Mouse (Mus musculus) heart, embryonic 10.5 days (tissue): Measurements from ENCODE around the gene Gm10945. TPM values are rescaled to one million over a fixed set of nuclear protein-coding genes. Genes with fewer than 3 reads are reported as not detected.

Experiments
- DNase-seq: peaks from one replicate; pipeline ENCODE4 v3.0.0-alpha.2; 2017; ENCODE audit warnings: low spot score
- H3K27ac ChIP-seq: fragments of 300-500 bp; sonication (generic); 2 replicates; pipeline ENCODE4 v1.5.1; 2016; ENCODE audit warnings: mild to moderate bottlenecking
- H3K27me3 ChIP-seq: fragments of 300-500 bp; sonication (generic); 2 replicates; pipeline ENCODE4 v1.6.1; 2016; ENCODE audit warnings: mild to moderate bottlenecking; ENCODE audit not compliant: poor library complexity, insufficient read depth, severe bottlenecking
- H3K36me3 ChIP-seq: fragments of 300-500 bp; sonication (generic); 2 replicates; pipeline ENCODE4 v1.6.1; 2016; ENCODE audit warnings: mild to moderate bottlenecking, moderate library complexity
- H3K4me1 ChIP-seq: fragments of 300-500 bp; sonication (generic); 2 replicates; pipeline ENCODE4 v1.6.1; 2016; ENCODE audit warnings: mild to moderate bottlenecking
- H3K4me3 ChIP-seq: fragments of 300-500 bp; sonication (generic); 2 replicates; pipeline ENCODE4 v1.5.1; 2016; ENCODE audit warnings: mild to moderate bottlenecking, moderate library complexity
- H3K9me3 ChIP-seq: fragments of 300-500 bp; sonication (generic); 2 replicates; pipeline ENCODE4 v1.6.1; 2016; ENCODE audit warnings: mild to moderate bottlenecking, moderate library complexity
- WGBS: fragments of 180-500 bp; shearing (Covaris S2); methylation state at CpG from one replicate; pipeline ENCODE4 v1.1.7; 2016; 5-methylcytosine and 5-hydroxymethylcytosine counted together
- polyA plus RNA-seq: library from polyadenylated mRNA; unstranded; fragments of >200 nt; fragmentation: Nextera tagmentation; extraction: Ambion mirVana; gene quantifications from 2 replicates; pipeline ENCODE4 v1.2.1, GENCODE M21; 2016

The Gm10945 gene
- polyA plus RNA-seq: not detected in 2 replicates

DNA sequence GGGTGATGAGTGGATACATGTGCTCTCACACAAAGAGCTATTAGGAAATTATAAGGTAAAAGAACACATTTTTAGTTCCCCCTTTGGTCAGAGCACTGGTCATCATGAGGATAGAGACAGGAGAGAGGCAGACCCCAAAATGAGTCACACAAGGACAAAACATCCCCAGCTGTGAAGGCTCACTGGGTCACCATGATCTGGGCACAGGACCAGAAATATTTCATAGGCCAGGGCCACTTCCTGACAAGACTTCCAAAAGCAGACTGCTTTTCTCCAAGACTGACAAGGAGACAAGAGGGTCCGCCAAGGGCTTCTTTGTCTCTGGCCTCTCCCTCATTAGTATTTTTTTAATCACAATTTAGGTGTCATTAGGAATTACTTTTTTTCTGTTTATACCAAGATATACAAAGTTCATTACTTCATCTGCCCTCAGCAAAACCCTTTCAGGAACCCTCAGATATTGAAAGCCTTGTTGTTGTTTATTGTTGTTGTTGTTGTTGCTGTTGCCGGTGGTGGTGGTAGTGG, at the start of gene Gm10945:
TSS of gene Gm10945 (minus strand) at position 475 of the 525 bp plus-strand sequence.
- Histone ChIP-seq H3K27me3 (no peaks in the 10 kb centered on the region), H3K4me3 (no peak within 1 kb of the TSS), H3K27ac (no peak within 1 kb of the TSS), H3K36me3 (no peaks in the 10 kb centered on the region), H3K9me3 (no peaks in the 10 kb centered on the region), H3K4me1 (no peaks in the 10 kb centered on the region)
- 90% methylated on average over 2 of the region's 2 CpGs for WGBS
- DNase-seq: no peak

DNA sequence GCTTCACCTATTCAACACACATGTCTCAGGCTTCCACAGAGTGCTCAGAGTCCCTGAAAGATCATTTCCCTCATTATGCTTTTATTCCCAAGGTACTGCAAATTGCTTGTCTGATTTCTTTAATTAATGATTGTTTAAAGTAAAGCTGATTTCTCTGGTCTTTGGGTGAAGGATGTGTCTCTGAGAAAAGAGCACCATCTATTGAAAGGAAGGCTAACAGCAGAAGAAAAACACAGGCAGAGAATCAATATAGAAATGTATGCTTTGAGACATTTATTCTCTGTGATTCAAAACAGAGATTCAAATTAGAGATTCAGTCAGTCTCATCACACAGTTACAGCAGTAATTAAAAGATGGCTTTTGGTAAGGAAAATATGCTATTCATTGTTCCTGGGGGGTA, 28.7 kb upstream of the Gm10945 start:
- Histone ChIP-seq H3K27me3 (peaks cover 7% of the 10 kb centered on the region; the same call in 1 of the 2 replicates), H3K4me1 (no peaks in the 10 kb centered on the region), H3K27ac (no peak overlapping the region)

DNA sequence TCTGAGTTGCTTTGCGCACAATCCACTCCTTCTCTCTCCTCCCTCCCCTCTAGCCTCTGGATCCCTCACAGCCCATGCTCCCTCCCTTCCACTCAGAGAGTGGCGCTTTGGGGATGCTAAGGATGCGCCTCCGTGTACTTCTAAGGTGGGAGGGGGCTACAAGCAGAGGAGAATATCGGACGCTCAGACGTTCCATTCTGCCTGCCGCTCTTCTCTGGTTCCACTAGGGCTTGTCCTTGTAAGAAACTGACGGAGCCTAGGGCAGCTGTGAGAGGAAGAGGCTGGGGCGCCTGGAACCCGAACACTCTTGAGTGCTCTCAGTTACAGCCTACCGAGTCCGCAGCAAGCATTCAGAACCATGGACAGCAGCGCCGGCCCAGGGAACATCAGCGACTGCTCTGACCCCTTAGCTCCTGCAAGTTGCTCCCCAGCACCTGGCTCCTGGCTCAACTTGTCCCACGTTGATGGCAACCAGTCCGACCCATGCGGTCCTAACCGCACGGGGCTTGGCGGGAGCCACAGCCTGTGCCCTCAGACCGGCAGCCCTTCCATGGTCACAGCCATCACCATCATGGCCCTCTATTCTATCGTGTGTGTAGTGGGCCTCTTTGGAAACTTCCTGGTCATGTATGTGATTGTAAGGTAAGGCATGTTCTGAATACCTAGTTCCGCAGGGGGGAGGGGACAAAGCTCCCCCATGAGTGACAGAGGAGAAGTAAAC, 27.1 kb upstream of the Gm10945 start:
- Histone ChIP-seq H3K27ac (no peak overlapping the region), H3K4me1 (no peaks in the 10 kb centered on the region), H3K27me3 (peaks cover 7% of the 10 kb centered on the region; the same call in 1 of the 2 replicates), H3K36me3 (no peaks in the 10 kb centered on the region), H3K4me3 (no peak overlapping the region), H3K9me3 (no peaks in the 10 kb centered on the region)
- 4% methylated on average over 25 of the region's 25 CpGs for WGBS
- peak; percentile 87 for DNase-seq

More for the DNA sequence above, 28.7 kb upstream of the Gm10945 start:
- Histone ChIP-seq H3K9me3 (no peaks in the 10 kb centered on the region), H3K36me3 (no peaks in the 10 kb centered on the region), H3K4me3 (no peak overlapping the region)
- DNase-seq: no peak

DNA sequence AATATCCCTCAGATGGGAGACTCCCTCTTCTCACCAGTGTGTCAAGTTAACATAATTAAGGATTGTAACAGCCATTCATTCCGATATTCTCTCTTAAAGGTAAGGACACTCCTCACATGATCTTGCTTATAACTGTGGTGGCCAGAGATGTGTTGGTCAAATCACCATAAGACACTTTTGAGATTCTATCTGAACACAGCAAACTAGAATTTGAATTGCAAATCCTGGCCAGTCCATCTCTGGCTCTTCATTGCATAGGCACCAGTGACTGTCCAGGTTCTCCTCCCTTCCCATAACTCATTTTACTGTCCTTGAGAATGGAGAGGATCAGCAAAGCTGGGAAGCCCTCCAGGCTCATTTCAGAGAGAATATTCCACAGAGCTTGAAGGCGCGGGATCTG, 3.4 kb downstream of the Gm10945 start, which contains the start of gene Oprm1:
TSS of gene Oprm1 (plus strand) at position 301 of the 400 bp plus-strand sequence.
- 85% methylated on average over 3 of the region's 3 CpGs for WGBS

DNA sequence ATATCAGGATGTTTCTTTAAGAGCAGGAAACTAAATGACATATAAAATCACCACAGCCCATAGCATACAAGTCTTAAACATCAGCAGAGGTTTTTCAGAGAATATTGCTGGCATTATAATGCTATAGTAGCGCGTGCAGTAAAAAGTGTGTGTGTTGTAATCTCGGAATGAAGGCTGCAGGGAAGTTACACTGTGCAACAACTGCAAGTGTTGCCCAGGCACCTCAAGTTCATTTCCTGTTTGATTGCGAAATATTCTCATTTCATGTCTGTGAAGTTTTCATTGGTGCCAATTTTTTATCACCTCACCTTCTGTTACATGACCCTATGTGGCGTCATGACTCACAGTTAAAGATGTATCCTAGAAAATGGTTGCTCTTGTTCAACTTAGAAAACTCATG, 8.2 kb downstream of the Gm10945 start:
- H3K36me3 ChIP-seq: no peaks in the 10 kb centered on the region
- WGBS: 86% methylated on average over 5 of the region's 5 CpGs
- H3K4me3 ChIP-seq: no peak overlapping the region
- DNase-seq: no peak
- H3K27ac ChIP-seq: no peak overlapping the region
- H3K27me3 ChIP-seq: no peaks in the 10 kb centered on the region
- no peaks in the 10 kb centered on the region for H3K9me3 ChIP-seq
- no peaks in the 10 kb centered on the region for H3K4me1 ChIP-seq

More for the DNA sequence above, 3.4 kb downstream of the Gm10945 start, which contains the start of gene Oprm1:
- no peaks in the 10 kb centered on the region for H3K4me1 ChIP-seq
- H3K36me3 ChIP-seq: no peaks in the 10 kb centered on the region
- no peak for DNase-seq
- H3K4me3 ChIP-seq: no peak within 1 kb of the TSS
- no peak within 1 kb of the TSS for H3K27ac ChIP-seq
- no peaks in the 10 kb centered on the region for H3K27me3 ChIP-seq
- H3K9me3 ChIP-seq: no peaks in the 10 kb centered on the region

DNA sequence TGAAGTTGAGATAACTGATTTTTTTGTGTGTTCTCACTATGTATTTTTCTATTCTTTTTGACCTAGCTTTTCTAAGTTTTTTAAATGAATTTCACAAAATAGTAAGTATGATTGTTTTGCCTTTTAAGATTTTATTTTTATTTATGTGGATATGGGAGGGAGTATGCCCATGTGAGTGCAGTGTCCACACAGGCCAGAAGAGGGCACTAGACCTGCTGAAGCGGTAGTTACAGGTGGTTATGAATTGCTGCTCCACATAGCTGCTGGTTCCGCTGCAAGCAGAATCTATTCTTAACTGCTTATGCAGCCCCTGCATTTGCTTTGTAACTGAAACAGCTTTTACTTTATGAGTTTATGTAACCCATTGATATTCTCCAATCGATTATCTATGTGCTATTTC, 33.1 kb downstream of the Gm10945 start:
- no peaks in the 10 kb centered on the region for H3K36me3 ChIP-seq
- no peaks in the 10 kb centered on the region for H3K27me3 ChIP-seq
- H3K27ac ChIP-seq: no peak overlapping the region
- H3K4me1 ChIP-seq: no peaks in the 10 kb centered on the region
- H3K9me3 ChIP-seq: peaks cover 3% of the 10 kb centered on the region; the same call in 1 of the 2 replicates
- H3K4me3 ChIP-seq: no peak overlapping the region
- no peak for DNase-seq
- 86% methylated on average over 3 of the region's 3 CpGs for WGBS

DNA sequence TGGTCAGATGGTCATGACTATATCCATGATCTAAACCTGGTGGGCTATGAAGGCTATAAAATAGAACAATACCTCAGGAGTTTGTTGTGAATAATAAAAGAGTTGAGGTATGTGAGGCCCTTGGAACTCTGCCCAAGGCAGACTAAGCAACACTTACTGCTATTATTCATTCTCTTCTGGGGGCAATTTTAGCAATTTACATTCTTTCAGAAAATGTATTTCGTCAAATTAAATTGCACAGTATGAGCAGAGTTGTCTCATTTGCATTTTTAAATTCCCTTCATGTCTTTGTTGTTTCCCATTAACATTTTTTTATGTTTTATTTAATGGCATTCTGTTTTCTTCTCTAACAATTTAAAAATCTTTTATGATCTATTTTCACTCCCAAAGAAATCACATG, 37.8 kb downstream of the Gm10945 start:
- H3K36me3 ChIP-seq: no peaks in the 10 kb centered on the region
- H3K27me3 ChIP-seq: no peaks in the 10 kb centered on the region
- peaks cover 3% of the 10 kb centered on the region; the same call in 1 of the 2 replicates for H3K9me3 ChIP-seq
- no peaks in the 10 kb centered on the region for H3K4me1 ChIP-seq
- WGBS: 64% methylated on average over 1 of the region's 1 CpGs
- no peak for DNase-seq
- H3K27ac ChIP-seq: no peak overlapping the region
- H3K4me3 ChIP-seq: no peak overlapping the region

DNA sequence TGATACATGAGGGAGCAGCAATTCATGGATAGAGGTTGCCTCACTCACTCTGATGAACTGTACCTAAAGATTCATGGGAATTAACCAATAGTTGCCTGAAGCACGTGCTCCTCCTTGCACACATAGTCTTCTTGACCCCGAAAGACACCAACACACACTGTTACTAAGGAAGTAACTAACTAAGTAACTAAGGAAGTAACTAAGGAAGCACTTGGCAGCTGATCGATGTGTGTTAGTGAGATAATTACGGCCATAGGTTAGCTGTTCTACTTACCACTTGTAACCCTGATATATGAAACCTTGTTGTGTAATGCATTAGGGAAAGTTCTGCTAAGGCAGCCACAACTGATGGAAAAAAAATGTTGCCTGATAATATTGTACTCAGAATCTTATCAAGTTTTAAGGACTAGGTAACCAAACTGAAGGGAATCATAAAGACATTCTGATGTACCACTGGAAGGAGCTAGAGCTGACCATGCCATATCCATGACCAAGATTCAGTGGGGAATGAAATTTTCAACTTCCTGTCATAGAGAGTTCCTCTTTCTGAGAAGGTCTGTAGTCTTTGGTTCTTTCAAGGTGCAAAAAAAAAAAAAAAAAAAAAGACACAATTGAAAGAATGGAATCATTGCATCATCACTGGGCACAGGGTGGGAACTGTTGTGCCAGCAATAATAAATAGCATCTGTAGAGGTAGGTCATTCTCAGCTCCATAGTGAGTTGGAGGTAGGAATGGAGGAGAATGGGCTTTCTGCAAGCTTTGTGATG, 44.2 kb downstream of the Gm10945 start:
- no peaks in the 10 kb centered on the region for H3K27me3 ChIP-seq
- no peak for DNase-seq
- no peaks in the 10 kb centered on the region for H3K4me1 ChIP-seq
- 67% methylated on average over 4 of the region's 4 CpGs for WGBS
- H3K4me3 ChIP-seq: no peak overlapping the region
- no peaks in the 10 kb centered on the region for H3K36me3 ChIP-seq
- H3K9me3 ChIP-seq: no peaks in the 10 kb centered on the region
- H3K27ac ChIP-seq: no peak overlapping the region

DNA sequence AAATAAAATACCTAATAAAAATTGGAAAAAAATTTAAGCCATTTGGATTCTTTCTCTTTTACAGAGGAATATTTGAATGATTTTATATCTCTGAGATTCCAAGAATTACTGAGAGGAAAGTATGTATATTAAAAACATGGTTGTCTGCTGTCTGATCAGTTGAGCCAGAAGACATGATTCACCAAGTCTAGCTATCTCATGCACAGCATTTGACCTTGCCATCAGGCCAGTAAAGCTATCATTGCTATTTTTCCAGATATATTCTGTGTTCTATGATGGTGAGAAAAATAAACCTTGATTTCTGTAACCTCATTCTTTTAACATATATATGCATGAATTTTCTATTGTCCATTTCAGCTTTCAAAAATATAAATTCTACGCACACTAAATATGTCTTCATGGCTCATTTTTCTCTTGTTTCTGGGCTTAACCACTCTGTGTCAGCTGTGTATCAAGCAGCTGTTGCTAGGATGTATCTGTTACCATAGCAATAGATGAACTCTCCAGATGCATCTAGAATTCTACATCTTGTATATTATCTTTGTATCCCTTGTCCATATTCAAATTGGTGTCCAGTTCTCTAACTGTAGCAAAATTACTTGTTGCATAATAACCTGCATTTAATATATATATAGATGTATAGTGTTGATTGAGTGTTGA, 56.2 kb downstream of the Gm10945 start:
- DNase-seq: no peak
- H3K4me3 ChIP-seq: no peak overlapping the region
- no peaks in the 10 kb centered on the region for H3K36me3 ChIP-seq
- no peak overlapping the region for H3K27ac ChIP-seq
- no peaks in the 10 kb centered on the region for H3K4me1 ChIP-seq
- 90% methylated on average over 1 of the region's 1 CpGs for WGBS
- H3K27me3 ChIP-seq: no peaks in the 10 kb centered on the region
- no peaks in the 10 kb centered on the region for H3K9me3 ChIP-seq

DNA sequence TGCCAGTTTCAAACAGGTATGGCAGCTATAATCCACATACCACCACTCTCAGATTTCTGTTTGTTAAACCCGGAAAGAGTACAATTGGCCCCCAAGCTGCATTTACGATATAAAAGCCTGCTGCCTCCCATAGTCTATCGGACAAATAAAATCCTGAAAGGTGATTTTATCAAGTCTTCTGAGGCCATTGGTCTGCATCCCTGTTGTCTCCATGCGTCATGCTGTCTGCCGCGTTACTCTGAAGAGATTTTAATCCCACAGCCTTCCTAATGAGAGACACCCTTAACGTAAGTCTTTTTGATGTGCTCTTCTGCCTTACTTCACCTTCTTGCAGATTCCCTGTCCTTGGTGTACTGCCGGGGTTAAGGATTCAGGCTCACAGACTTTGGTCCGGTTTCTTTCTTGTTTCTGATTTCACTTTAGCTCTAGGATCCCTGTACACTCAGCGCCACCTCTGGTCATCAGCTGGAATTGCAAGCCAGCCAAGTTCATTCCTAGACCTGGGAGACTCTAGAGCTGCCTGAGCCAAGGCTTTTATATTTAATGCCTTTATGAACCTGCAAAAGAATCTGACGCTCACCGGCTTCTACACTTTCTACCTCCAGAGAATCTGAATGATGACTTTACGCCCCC, 67.2 kb downstream of the Gm10945 start:
- H3K36me3 ChIP-seq: no peaks in the 10 kb centered on the region
- no peaks in the 10 kb centered on the region for H3K9me3 ChIP-seq
- no peak overlapping the region for H3K27ac ChIP-seq
- DNase-seq: peak; percentile 74
- whole genome bisulfite sequencing: 52% methylated on average over 13 of the region's 13 CpGs
- no peaks in the 10 kb centered on the region for H3K4me1 ChIP-seq
- H3K27me3 ChIP-seq: no peaks in the 10 kb centered on the region
- 0 out of 2 replicates have a peak overlapping the region, but pooled peaks have one; percentile 20 for H3K4me3 ChIP-seq
